Mouse (Mus musculus) layer of hippocampus, postnatal 25 days (tissue): Measurements from ENCODE around the gene Znhit2. TPM values are rescaled to one million over a fixed set of nuclear protein-coding genes. Genes with fewer than 3 reads are reported as not detected.

Experiments used
- DNase-seq, 2 experiments: peaks; one replicate each; pipeline ENCODE4 v3.0.0; 2022; ENCODE audit warnings: mixed read lengths in 2 of 2, low spot score in 1 of 2; ENCODE audit errors: extremely low spot score in 1 of 2
- total RNA-seq, 2 experiments: library from RNA; stranded (reverse); gene quantifications; 2 replicates each; pipeline ENCODE4 v1.2.3; 2021

Znhit2 gene
- total RNA-seq, 2 experiments from 2014 or later: 38.0 to 41.5 TPM

GRCm38 (mm10) chr19:6070571-6071250 lies 9.7 kb downstream of the Znhit2 start:
- no peak for DNase-seq

GRCm38 (mm10) chr19:6071261-6071660 lies 10.3 kb downstream of the Znhit2 start:
- no peak for DNase-seq

- no peak for DNase-seq
These were observed 12.9 kb downstream of the Znhit2 start for GRCm38 (mm10) chr19:6073889-6074288.

- peak; percentile 67 to 80 for DNase-seq
These were observed 15.8 kb downstream of the Znhit2 start, which contains the start of gene Vps51 for GRCm38 (mm10) chr19:6076564-6077393. TSS of gene Vps51 (minus strand) at chr19:6077231.

GRCm38 (mm10) chr19:6079983-6080480 lies 19.0 kb downstream of the Znhit2 start, which contains the start of gene Tmem262:
TSS of gene Tmem262 (plus strand) at chr19:6080033.
- no peak for DNase-seq

- DNase-seq: no peak
These were observed 21.2 kb downstream of the Znhit2 start, which contains the start of gene Gm28374 for GRCm38 (mm10) chr19:6082156-6082555. TSS of gene Gm28374 (minus strand) at chr19:6082256.

- DNase-seq: peak; percentile 90 to 92
These were observed 23.7 kb downstream of the Znhit2 start, which contains the start of the genes Zfpl1 and Cdca5 for GRCm38 (mm10) chr19:6084478-6085248. TSS of gene Zfpl1 (minus strand) at chr19:6084956. TSS of gene Cdca5 (plus strand) at chr19:6084983.

- DNase-seq: no peak
These were observed 24.5 kb downstream of the Znhit2 start for GRCm38 (mm10) chr19:6085417-6085879.

- no peak for DNase-seq
These were observed 27.8 kb downstream of the Znhit2 start for GRCm38 (mm10) chr19:6088841-6089240.

GRCm38 (mm10) chr19:6094119-6094518 lies 33.1 kb downstream of the Znhit2 start, which contains the start of gene AC131692.1:
TSS of gene AC131692.1 (plus strand) at chr19:6094419.
- DNase-seq: no peak

GRCm38 (mm10) chr19:6097847-6098246 lies 36.9 kb downstream of the Znhit2 start:
- no peak for DNase-seq

- DNase-seq: no peak
These were observed 40.2 kb downstream of the Znhit2 start for GRCm38 (mm10) chr19:6101186-6101585.

GRCm38 (mm10) chr19:6102169-6102853 lies 41.3 kb downstream of the Znhit2 start:
- DNase-seq: no peak

GRCm38 (mm10) chr19:6104476-6104875 lies 43.5 kb downstream of the Znhit2 start:
- DNase-seq: no peak

- DNase-seq: no peak
These were observed 44.6 kb downstream of the Znhit2 start, which contains the start of gene Naaladl1 for GRCm38 (mm10) chr19:6105586-6105985. TSS of gene Naaladl1 (plus strand) at chr19:6105782.
